Mouse (Mus musculus): Measurements from ENCODE around the gene Gcnt1. TPM values are rescaled to one million over a fixed set of nuclear protein-coding genes. Genes with fewer than 3 reads are reported as not detected.

Gcnt1 gene
- 7.8 and 21.0 TPM in 2 replicates for polyA plus RNA-seq (2014; fragmentation: Nextera tagmentation; extraction: Ambion mirVana)

- H3K27ac ChIP-seq (ENCODE audit: low read depth, low read length), result no peak within 1 kb of the TSS
- no peak within 1 kb of the TSS for H3K9ac ChIP-seq (ENCODE audit: low read depth, low read length)
- WGBS, result 87% methylated on average over 3 of the region's 3 CpGs
- H3K27me3 ChIP-seq (ENCODE audit: control insufficient read depth, insufficient read depth, low read length), result no peaks in the 10 kb centered on the region
- H3K4me1 ChIP-seq (ENCODE audit: control insufficient read depth, insufficient read depth, low read length), result no peaks in the 10 kb centered on the region
- no peak for ATAC-seq (ENCODE audit: low FRiP score, low TSS enrichment)
- no peaks in the 10 kb centered on the region for H3K9me3 ChIP-seq (ENCODE audit: control insufficient read depth, low read length)
- no peak within 1 kb of the TSS for H3K4me2 ChIP-seq (replicated peaks; ENCODE audit: low read depth, low read length)
- H3K36me3 ChIP-seq (ENCODE audit: control insufficient read depth, insufficient read depth, low read length), result no peaks in the 10 kb centered on the region
- no peak within 1 kb of the TSS for H3K4me3 ChIP-seq (ENCODE audit: low read length)
Observed at GRCm38 (mm10) chr19:17372701-17373100, at the start of gene Gcnt1. Gcnt1 (minus strand) TSS chr19:17372844.

GRCm38 (mm10) chr19:17417855-17418254 is 45.2 kb upstream of the Gcnt1 start:
- ATAC-seq (ENCODE audit: low FRiP score, low TSS enrichment), result no peak
- H3K36me3 ChIP-seq (ENCODE audit: control insufficient read depth, insufficient read depth, low read length), result no peaks in the 10 kb centered on the region
- H3K9me3 ChIP-seq (ENCODE audit: control insufficient read depth, low read length), result no peaks in the 10 kb centered on the region
- H3K4me2 ChIP-seq (replicated peaks; ENCODE audit: low read depth, low read length), result no peak overlapping the region
- no peaks in the 10 kb centered on the region for H3K4me1 ChIP-seq (ENCODE audit: control insufficient read depth, insufficient read depth, low read length)
- no peak overlapping the region for H3K27ac ChIP-seq (ENCODE audit: low read depth, low read length)
- no peak overlapping the region for H3K9ac ChIP-seq (ENCODE audit: low read depth, low read length)
- H3K27me3 ChIP-seq (ENCODE audit: control insufficient read depth, insufficient read depth, low read length), result no peaks in the 10 kb centered on the region
- WGBS, result 53% methylated on average over 1 of the region's 1 CpGs
- H3K4me3 ChIP-seq (ENCODE audit: low read length), result no peak overlapping the region

- Histone ChIP-seq H3K4me1 (ENCODE audit: control insufficient read depth, insufficient read depth, low read length) (no peaks in the 10 kb centered on the region), H3K27ac (ENCODE audit: low read depth, low read length) (no peak overlapping the region), H3K9me3 (ENCODE audit: control insufficient read depth, low read length) (no peaks in the 10 kb centered on the region), H3K4me3 (ENCODE audit: low read length) (no peak overlapping the region), H3K4me2 (replicated peaks; ENCODE audit: low read depth, low read length) (no peak overlapping the region), H3K36me3 (ENCODE audit: control insufficient read depth, insufficient read depth, low read length) (no peaks in the 10 kb centered on the region), H3K27me3 (ENCODE audit: control insufficient read depth, insufficient read depth, low read length) (no peaks in the 10 kb centered on the region), H3K9ac (ENCODE audit: low read depth, low read length) (no peak overlapping the region)
- WGBS, result 34% methylated on average over 4 of the region's 4 CpGs
- ATAC-seq (ENCODE audit: low FRiP score, low TSS enrichment), result 0 out of 2 replicates have a peak, but pooled peaks have one; percentile 16
Observed at GRCm38 (mm10) chr19:17412915-17413459, 40.3 kb upstream of the Gcnt1 start.

- Histone ChIP-seq H3K27ac (ENCODE audit: low read depth, low read length) (no peak overlapping the region), H3K36me3 (ENCODE audit: control insufficient read depth, insufficient read depth, low read length) (no peaks in the 10 kb centered on the region), H3K4me3 (ENCODE audit: low read length) (no peak overlapping the region), H3K4me1 (ENCODE audit: control insufficient read depth, insufficient read depth, low read length) (no peaks in the 10 kb centered on the region), H3K4me2 (replicated peaks; ENCODE audit: low read depth, low read length) (no peak overlapping the region), H3K9me3 (ENCODE audit: control insufficient read depth, low read length) (peaks cover 8% of the 10 kb centered on the region; the same call in 1 of the 2 replicates), H3K9ac (ENCODE audit: low read depth, low read length) (no peak overlapping the region), H3K27me3 (ENCODE audit: control insufficient read depth, insufficient read depth, low read length) (no peaks in the 10 kb centered on the region)
- 88% methylated on average over 5 of the region's 5 CpGs for WGBS
- ATAC-seq (ENCODE audit: low FRiP score, low TSS enrichment), result no peak
Observed at GRCm38 (mm10) chr19:17410465-17411065, 37.9 kb upstream of the Gcnt1 start.

GRCm38 (mm10) chr19:17409351-17409750 is 36.7 kb upstream of the Gcnt1 start:
- Histone ChIP-seq H3K9me3 (ENCODE audit: control insufficient read depth, low read length) (peaks cover 8% of the 10 kb centered on the region; the same call in 1 of the 2 replicates), H3K36me3 (ENCODE audit: control insufficient read depth, insufficient read depth, low read length) (no peaks in the 10 kb centered on the region), H3K9ac (ENCODE audit: low read depth, low read length) (no peak overlapping the region), H3K27me3 (ENCODE audit: control insufficient read depth, insufficient read depth, low read length) (no peaks in the 10 kb centered on the region), H3K4me1 (ENCODE audit: control insufficient read depth, insufficient read depth, low read length) (no peaks in the 10 kb centered on the region), H3K4me3 (ENCODE audit: low read length) (no peak overlapping the region), H3K27ac (ENCODE audit: low read depth, low read length) (no peak overlapping the region), H3K4me2 (replicated peaks; ENCODE audit: low read depth, low read length) (no peak overlapping the region)
- ATAC-seq (ENCODE audit: low FRiP score, low TSS enrichment), result no peak
- WGBS, result 70% methylated on average over 3 of the region's 3 CpGs

- Histone ChIP-seq H3K4me2 (replicated peaks; ENCODE audit: low read depth, low read length) (no peak overlapping the region), H3K27me3 (ENCODE audit: control insufficient read depth, insufficient read depth, low read length) (no peaks in the 10 kb centered on the region), H3K9me3 (ENCODE audit: control insufficient read depth, low read length) (peaks cover 8% of the 10 kb centered on the region; the same call in 1 of the 2 replicates), H3K9ac (ENCODE audit: low read depth, low read length) (no peak overlapping the region), H3K36me3 (ENCODE audit: control insufficient read depth, insufficient read depth, low read length) (no peaks in the 10 kb centered on the region), H3K27ac (ENCODE audit: low read depth, low read length) (no peak overlapping the region), H3K4me1 (ENCODE audit: control insufficient read depth, insufficient read depth, low read length) (no peaks in the 10 kb centered on the region), H3K4me3 (ENCODE audit: low read length) (no peak overlapping the region)
- ATAC-seq (ENCODE audit: low FRiP score, low TSS enrichment), result no peak
Observed at GRCm38 (mm10) chr19:17408591-17408990, 35.9 kb upstream of the Gcnt1 start.

- H3K27ac ChIP-seq (ENCODE audit: low read depth, low read length), result no peak overlapping the region
- ATAC-seq (ENCODE audit: low FRiP score, low TSS enrichment), result no peak
- H3K9me3 ChIP-seq (ENCODE audit: control insufficient read depth, low read length), result peaks cover 8% of the 10 kb centered on the region; the same call in 1 of the 2 replicates
- no peak overlapping the region for H3K4me3 ChIP-seq (ENCODE audit: low read length)
- WGBS, result 93% methylated on average over 5 of the region's 5 CpGs
- no peaks in the 10 kb centered on the region for H3K27me3 ChIP-seq (ENCODE audit: control insufficient read depth, insufficient read depth, low read length)
- H3K4me2 ChIP-seq (replicated peaks; ENCODE audit: low read depth, low read length), result no peak overlapping the region
- H3K36me3 ChIP-seq (ENCODE audit: control insufficient read depth, insufficient read depth, low read length), result no peaks in the 10 kb centered on the region
- no peak overlapping the region for H3K9ac ChIP-seq (ENCODE audit: low read depth, low read length)
- no peaks in the 10 kb centered on the region for H3K4me1 ChIP-seq (ENCODE audit: control insufficient read depth, insufficient read depth, low read length)
Observed at GRCm38 (mm10) chr19:17406823-17407222, 34.2 kb upstream of the Gcnt1 start.

- H3K9ac ChIP-seq (ENCODE audit: low read depth, low read length), result no peak overlapping the region
- H3K4me2 ChIP-seq (replicated peaks; ENCODE audit: low read depth, low read length), result no peak overlapping the region
- H3K4me1 ChIP-seq (ENCODE audit: control insufficient read depth, insufficient read depth, low read length), result no peaks in the 10 kb centered on the region
- no peaks in the 10 kb centered on the region for H3K27me3 ChIP-seq (ENCODE audit: control insufficient read depth, insufficient read depth, low read length)
- H3K4me3 ChIP-seq (ENCODE audit: low read length), result no peak overlapping the region
- WGBS, result 92% methylated on average over 4 of the region's 4 CpGs
- H3K36me3 ChIP-seq (ENCODE audit: control insufficient read depth, insufficient read depth, low read length), result peaks cover 19% of the 10 kb centered on the region
- no peak overlapping the region for H3K27ac ChIP-seq (ENCODE audit: low read depth, low read length)
- no peak for ATAC-seq (ENCODE audit: low FRiP score, low TSS enrichment)
- H3K9me3 ChIP-seq (ENCODE audit: control insufficient read depth, low read length), result peaks cover 8% of the 10 kb centered on the region; the same call in 1 of the 2 replicates
Observed at GRCm38 (mm10) chr19:17403175-17403574, 30.5 kb upstream of the Gcnt1 start.

GRCm38 (mm10) chr19:17400571-17400970 is 27.9 kb upstream of the Gcnt1 start:
- WGBS, result 57% methylated on average over 4 of the region's 4 CpGs
- no peak for ATAC-seq (ENCODE audit: low FRiP score, low TSS enrichment)
- no peak overlapping the region for H3K4me2 ChIP-seq (replicated peaks; ENCODE audit: low read depth, low read length)
- H3K4me3 ChIP-seq (ENCODE audit: low read length), result no peak overlapping the region
- H3K9ac ChIP-seq (ENCODE audit: low read depth, low read length), result no peak overlapping the region
- no peak overlapping the region for H3K27ac ChIP-seq (ENCODE audit: low read depth, low read length)
- no peaks in the 10 kb centered on the region for H3K27me3 ChIP-seq (ENCODE audit: control insufficient read depth, insufficient read depth, low read length)
- H3K9me3 ChIP-seq (ENCODE audit: control insufficient read depth, low read length), result no peaks in the 10 kb centered on the region
- no peaks in the 10 kb centered on the region; the same call in 1 of the 2 replicates for H3K4me1 ChIP-seq (ENCODE audit: control insufficient read depth, insufficient read depth, low read length)
- H3K36me3 ChIP-seq (ENCODE audit: control insufficient read depth, insufficient read depth, low read length), result peaks cover 25% of the 10 kb centered on the region
